Mouse (Mus musculus): ENCODE measurements around the gene Gstt1. TPM values are rescaled to one million over a fixed set of nuclear protein-coding genes. Genes with fewer than 3 reads are reported as not detected.

Gene Gstt1
- total RNA-seq, 2 experiments from 2014 or later = 37.6 to 47.8 TPM

DNA sequence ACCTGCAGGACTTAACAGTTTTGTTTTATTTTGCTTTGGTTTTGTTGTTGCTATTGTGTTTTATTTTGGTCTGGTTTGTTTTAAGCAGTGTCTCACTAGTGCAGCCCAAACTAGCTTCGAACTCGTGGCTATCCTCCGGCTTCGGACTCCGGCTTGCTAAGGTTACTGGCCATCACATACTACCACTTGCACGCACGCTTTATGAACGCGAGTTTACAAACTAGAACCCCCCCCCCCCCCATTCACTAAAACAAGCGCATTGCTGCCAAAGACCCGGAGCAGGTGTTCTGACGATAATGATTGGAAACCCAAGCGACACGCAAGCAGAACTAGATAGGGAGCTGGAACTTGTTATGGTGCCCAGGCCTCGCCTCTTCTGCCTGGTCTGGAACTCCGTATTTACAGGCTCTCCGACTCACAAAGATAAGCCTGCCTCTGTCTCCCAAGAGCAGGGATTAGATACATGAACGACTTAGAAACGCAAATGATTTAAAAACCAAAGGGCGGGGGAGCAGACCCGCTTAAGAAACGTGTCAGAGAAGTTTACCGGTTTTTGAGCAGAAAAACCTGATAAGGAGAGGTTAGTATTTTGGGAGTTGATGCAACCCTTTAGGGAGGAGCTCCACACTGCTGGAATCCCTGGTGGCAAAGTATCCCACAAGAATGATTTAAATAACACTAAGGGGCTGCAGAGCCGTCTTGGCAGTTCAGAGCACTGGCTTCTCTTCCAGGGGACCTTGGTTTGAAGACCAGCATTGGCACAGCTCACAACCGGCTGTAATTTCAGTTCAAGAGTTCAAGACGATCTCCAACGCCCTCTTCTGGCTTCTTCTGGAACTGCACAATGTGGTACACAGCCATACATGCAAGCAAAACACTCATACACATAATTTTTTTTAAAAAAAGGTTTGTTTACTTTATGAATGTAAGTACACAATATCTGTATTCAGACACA is 33.6 kb downstream of the Gstt1 start:
- peak; percentile 66 to 76 for DNase-seq

DNA sequence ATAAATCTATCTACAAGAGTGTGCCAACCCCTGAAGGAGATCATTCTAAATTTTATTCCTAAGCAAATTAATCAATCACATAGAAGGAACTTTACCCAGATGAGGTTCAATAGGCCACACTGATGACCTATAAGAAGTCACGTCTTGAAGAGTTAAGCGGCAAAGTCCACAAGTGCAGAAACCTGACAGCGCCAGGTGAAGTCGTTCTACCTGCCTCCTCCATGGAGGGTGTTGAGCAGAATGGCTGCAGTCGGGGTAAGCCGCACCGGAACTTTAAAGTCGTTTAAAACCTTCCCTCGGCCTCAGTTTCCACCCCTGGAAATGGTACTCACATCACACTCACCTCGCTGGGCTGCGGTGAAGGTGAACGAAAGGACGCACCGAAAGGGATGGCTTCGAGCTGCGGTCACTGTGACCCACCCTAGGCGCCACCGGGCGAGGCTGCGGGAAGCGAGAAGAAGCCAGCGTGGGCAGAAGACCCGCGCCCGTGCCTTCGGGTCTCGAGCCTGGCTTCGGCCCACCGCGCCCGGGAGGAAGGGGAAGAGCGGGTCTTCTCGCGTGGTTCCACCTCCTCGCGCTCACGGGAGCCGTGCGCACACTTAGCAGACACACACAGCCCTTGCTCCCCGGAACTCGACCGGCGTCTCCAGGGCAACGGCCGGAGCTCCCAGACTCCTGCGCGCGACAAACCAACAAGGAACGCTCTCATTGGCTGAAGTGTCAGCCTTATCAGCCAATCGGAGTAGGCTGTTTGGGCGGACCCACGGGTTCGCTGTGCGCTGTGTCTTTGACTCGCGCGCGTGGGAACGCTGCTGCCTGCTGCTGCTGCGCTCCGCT is 34.5 kb downstream of the Gstt1 start, which contains the start of gene Cabin1:
Gene Cabin1, minus strand, starts transcription at position 660 of the 837 bp plus-strand sequence.
- peak; percentile 97 to 98 for DNase-seq

DNA sequence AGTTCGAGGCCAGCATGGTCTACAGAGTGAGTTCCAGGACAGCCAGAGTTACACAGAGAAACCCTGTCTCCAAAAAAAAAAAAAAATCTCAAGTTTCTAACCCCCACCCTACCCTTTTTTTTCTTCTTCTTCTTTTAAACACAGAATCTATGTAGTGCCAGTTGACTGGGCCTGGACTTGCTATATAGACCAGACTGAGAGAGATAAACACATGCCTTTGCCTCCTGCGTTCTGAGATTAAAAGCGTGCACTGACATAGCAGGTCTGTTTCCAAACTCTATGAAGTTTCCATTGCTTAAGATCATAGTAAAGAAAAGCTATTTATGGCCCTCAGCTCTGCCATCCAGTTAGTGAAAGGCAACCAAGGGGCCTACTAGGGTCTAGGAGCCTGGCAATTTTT is 36.0 kb downstream of the Gstt1 start:
- no peak for DNase-seq

DNA sequence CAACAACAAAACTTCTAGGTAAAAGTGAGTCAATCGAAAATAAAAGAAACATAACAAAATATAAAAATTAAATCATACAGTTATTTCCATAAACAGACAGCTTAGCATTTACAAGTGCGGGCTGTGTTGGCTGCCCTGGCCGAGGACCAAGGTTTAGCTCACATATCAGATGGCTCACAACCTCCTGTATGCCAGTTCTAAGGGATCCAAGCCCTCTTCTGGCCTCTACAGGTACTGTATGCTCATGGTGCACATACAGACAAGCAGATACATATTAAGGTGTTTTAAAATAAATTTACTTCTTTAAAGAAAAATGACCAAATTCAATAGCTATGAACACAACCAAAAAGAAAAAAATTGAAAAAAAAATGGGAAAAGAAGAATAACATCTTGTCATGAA is 38.1 kb downstream of the Gstt1 start:
- DNase-seq = no peak

DNA sequence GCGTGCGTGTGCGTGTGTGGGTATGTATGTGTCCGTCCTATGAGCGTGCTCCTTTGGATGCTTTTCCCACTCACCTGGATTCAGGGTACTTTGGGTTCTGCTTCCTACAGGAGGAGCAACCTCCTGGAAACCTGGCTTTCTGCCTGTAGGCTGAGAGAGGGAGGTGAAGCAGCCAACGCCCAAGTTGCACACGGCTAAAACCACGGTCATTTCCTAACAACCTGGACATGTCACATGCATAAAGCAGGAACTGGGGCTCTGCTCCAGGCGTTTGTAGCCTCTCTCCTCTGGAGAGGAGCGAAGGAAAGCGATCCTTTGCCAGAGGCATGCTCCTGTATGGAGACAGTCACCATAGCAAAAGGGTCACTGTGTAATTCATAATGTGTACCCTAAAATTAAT is 41.7 kb downstream of the Gstt1 start:
- DNase-seq = no peak

GRCm38 (mm10) chr10:75744017-75744416 is 54.4 kb downstream of the Gstt1 start:
- DNase-seq = peak; percentile 79 to 80

DNA sequence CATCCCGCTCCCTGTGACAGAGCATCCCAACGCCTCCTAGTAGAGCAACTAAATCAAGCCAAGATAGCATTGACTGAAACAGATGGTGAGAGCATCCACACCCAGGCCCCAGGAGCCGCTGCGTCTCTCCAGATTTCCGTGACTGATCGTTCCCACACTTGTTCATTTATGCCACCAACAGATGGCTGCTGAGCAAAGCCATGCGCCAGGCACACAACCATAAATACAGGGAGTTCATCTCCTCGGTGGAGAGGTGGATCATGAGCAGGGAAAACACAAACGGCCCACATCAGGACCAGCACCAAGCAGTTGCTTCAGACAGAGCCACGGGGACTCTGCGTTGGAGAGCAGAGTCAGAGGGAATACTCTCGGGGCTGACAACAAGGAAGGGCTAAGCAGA is 55.0 kb downstream of the Gstt1 start:
- no peak for DNase-seq

- peak; percentile 27 to 49 for DNase-seq
These were observed 57.5 kb downstream of the Gstt1 start for GRCm38 (mm10) chr10:75740866-75741265.

Other genes with a start within 250 kb of the Gstt1 start
- under 1 TPM; 0.17 to 0.36 TPM for gene Lrrc75b, start 238.3 kb downstream of the Gstt1 start, total RNA-seq (2021)
- gene Ggt1, start 237.0 kb downstream of the Gstt1 start, total RNA-seq (2021) = not detected
- 1 to 10 TPM; 6.5 to 6.6 TPM for gene Ggt5, start 209.2 kb downstream of the Gstt1 start, total RNA-seq (2021)
- gene Susd2, start 154.6 kb downstream of the Gstt1 start, total RNA-seq (2021) = 10 to 100 TPM in 1 of 2 experiments, 1 to 10 TPM in 1; 9.7 to 11.0 TPM
- 10 to 100 TPM; 32.9 to 35.1 TPM for gene Cabin1, start 34.2 kb downstream of the Gstt1 start, total RNA-seq (2021)
- gene Ddt, start 25.2 kb downstream of the Gstt1 start, total RNA-seq (2021) = 100 to 1,000 TPM; 107 to 161 TPM
- gene Gm20441, start 17.6 kb downstream of the Gstt1 start, total RNA-seq (2021) = under 1 TPM in 1 of 2 experiments, not detected in 1; 0.53 TPM
- 10 to 100 TPM; 14.9 to 28.7 TPM for gene Gstt3, start 17.2 kb downstream of the Gstt1 start, total RNA-seq (2021)
- not detected for gene Gstt4, start 24.0 kb upstream of the Gstt1 start, total RNA-seq (2021)
- gene Gstt2, start 38.8 kb upstream of the Gstt1 start, total RNA-seq (2021) = 10 to 100 TPM; 30.0 to 32.0 TPM
- gene Mif, start 61.7 kb upstream of the Gstt1 start, total RNA-seq (2021) = 100 to 1,000 TPM; 313 to 319 TPM
- 1 to 10 TPM in 1 of 2 experiments, under 1 TPM in 1; 0.93 to 2.8 TPM for gene Derl3, start 94.8 kb upstream of the Gstt1 start, total RNA-seq (2021)
- gene Smarcb1, start 123.0 kb upstream of the Gstt1 start, total RNA-seq (2021) = 10 to 100 TPM; 77.5 to 89.1 TPM
- gene Chchd10, start 134.5 kb upstream of the Gstt1 start, total RNA-seq (2021) = 1,000 to 10,000 TPM; 1,047 to 1,196 TPM
- gene Mmp11, start 137.9 kb upstream of the Gstt1 start, total RNA-seq (2021) = 10 to 100 TPM in 1 of 2 experiments, 1 to 10 TPM in 1; 8.6 to 10.1 TPM
- gene Gm867, start 142.1 kb upstream of the Gstt1 start, total RNA-seq (2021) = 1 to 10 TPM in 1 of 2 experiments, under 1 TPM in 1; 0.83 to 2.3 TPM
- gene Vpreb3, start 144.5 kb upstream of the Gstt1 start, total RNA-seq (2021) = not detected
- gene Gm5134, start 155.9 kb upstream of the Gstt1 start, total RNA-seq (2021) = not detected
- 1 to 10 TPM; 8.5 to 8.8 TPM for gene Zfp280b, start 234.1 kb upstream of the Gstt1 start, total RNA-seq (2021)